Mouse (Mus musculus) right cerebral cortex, adult 18-20 months (tissue): ENCODE results near the gene Camkk1.

ENCODE experiments used
- DNase-seq: peaks from one replicate; pipeline ENCODE4 v3.0.0; 2022; ENCODE audit warnings: mixed read lengths

Gene Camkk1

DNA sequence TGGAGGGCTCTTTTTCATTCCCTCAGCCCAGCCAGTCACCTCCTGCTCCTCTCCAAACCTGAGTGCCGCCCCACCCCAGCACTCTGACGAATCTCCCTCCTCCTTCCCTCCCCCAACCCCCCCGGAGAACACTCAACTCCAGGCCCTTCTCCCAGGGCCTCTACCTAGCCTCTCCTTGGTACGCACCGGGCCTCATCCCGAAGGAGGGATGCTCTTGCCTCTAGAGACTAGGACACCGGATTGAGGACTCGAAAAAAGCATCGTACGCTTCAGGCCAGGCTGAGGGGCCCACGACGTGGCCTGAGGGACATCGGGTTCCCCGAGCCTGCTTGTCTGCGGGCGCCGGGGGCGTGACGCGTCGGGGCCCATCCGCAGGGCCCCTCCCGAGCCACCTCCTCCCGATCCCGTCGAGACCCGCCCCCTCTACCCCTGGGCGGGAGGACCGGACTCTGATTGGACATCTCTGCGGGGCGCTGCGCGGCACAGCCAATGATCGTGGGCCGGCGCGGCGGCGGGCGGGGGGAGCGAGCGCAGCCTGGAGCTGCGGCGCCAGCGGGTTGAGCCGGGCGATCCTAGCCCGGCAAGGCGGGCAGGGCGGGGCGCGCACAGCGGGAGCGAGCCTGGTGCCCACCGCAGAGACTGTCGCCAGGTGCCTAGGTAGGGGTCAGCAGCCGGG, at the start of gene Camkk1:
Camkk1 (plus strand) TSS at position 538 of the 676 bp plus-strand sequence.
- DNase-seq = peak; percentile 97

DNA sequence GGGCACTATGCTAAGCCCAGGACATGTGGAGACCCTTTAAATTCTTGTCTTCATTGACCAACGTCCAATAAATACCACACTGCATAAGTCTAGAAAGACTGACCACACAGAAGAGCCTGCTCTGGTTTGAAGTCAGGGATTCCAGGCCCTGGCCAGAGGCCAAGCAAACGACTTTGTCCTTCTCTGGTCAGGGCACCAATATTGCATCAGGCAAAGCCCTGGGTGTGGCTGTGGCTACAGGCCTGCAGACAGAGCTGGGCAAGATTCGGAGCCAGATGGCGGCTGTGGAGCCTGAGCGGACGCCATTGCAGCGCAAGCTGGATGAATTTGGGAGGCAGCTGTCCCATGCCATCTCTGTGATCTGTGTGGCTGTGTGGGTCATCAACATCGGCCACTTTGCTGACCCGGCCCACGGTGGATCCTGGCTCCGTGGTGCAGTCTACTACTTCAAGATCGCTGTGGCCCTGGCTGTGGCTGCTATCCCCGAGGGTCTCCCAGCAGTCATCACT, 43.8 kb upstream of the Camkk1 start:
- DNase-seq = no peak

DNA sequence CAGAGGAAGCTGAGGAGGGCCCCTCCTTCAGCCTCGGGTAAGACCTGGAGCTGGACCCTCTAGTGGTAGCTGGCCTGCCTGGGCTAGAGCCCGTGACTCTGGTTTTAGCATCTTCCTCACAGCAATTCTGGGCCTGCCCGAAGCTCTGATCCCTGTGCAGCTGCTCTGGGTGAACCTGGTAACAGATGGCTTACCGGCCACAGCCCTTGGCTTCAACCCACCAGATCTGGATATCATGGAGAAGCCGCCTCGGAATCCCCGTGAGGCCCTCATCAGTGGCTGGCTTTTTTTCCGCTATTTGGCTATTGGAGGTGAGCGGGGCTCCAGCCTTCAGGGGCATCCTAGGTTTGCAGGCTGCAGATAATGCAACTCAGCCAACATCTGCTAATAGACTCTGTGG, 36.3 kb upstream of the Camkk1 start:
- DNase-seq = no peak

DNA sequence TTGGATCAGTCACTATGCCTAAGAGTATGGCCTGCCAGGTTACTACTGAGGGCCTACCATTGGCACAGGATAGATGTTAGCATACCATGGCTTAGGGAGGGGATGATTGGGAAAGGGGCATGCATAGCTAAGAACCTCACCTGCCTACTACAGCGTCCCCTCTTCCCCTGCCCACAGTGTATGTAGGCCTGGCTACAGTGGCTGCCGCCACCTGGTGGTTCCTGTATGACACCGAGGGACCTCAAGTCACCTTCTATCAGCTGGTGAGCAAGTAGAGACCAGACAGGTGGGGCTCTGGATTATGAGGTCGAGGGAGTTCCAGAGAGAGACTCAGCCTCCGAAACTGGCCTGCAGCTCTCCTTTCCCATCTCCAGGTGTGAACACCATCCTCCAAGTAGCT, 35.5 kb upstream of the Camkk1 start:
- no peak for DNase-seq

DNA sequence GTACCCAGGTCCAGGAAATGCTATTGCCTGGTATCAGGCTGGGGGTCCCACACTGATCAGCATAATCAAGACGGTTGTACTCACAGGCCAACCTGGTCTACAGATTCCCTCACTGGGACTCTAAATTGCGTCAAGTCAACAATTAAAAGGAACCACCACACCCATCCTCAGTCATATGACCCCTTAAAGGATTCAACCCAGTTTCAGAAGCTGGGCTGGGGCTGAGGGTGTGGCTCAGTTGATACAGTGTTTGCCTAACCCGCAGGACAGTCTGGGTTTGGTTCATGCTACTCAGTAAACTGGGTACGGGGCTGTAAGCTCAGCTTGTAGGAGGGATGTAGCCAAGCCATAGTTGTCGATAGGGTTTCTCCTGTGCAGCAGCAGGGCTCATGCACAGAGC, 32.1 kb upstream of the Camkk1 start:
- DNase-seq = no peak

DNA sequence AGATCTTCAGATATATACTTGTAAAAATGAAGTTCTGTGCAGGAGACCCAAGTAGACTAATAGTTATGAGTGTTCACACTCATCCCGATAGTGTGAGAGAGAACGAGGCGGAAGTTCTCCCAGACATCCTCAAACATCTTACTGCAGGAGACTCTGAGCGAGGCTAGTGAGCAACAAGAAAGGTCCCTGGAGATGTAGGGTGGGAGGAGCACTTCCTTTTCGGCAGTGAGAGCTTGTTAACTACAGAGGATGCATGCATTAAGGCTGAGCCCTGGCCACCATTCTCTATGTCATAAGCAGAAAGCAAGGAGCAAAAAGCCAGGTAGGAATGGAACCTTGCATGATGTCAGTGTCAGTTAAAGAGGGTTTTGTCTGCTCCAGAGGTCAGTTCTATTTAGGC, 31.6 kb upstream of the Camkk1 start:
- no peak for DNase-seq

DNA sequence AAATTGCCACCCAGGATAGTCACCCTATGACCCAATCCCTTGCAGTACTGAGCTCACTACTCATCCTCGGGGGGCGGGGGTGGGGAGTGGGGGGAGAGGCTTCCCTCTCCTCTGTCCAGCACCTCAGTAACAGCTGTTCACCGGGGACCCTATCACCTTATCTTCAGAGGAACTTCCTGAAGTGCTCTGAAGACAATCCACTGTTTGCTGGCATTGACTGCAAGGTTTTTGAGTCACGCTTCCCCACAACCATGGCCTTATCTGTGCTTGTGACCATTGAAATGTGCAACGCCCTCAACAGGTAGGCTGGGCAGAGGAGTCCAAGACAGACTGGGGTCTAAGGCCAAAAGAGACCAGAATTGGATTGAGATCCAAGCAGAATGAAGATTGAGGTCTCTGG, 31.0 kb upstream of the Camkk1 start:
- no peak for DNase-seq

DNA sequence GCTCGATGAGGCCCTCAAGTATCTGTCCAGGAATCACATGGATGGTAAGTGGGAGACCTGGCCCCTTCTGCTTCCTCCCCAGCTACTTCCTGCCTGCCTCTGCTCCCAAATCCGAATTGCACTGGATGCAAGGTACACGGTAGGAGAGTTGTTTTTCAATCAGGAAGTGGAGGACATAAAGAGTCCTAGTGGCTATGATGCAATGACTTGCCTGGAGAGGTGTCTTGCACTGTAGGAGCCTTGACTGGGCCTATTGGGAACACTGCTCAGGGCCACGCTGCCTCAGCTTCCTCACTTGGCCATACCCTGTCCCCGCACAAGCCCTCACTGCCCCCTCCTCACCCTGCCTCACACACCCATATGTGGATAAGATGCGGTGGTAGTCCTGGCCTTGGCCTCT, 29.8 kb upstream of the Camkk1 start:
- DNase-seq = no peak

DNA sequence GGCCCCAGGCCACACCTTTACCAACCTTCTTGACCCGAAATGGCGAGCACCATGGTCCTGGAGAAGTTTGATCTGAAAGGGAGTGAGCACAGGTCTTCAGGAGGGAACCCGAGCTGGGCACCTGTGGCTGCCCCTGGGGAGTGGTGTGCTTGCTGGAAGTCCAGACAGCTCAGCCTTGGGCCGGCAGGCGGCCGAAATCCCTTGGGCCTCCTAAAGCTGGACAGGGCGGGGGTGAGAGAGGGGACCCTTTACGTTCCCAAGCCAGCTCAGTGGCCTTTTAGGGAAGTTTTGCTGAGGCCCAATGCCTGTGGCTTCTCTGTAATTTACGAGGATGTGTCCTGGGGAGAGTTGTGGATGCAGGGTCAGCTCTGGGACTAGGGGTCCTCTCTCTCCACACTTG, 28.1 kb upstream of the Camkk1 start:
- DNase-seq = no peak

DNA sequence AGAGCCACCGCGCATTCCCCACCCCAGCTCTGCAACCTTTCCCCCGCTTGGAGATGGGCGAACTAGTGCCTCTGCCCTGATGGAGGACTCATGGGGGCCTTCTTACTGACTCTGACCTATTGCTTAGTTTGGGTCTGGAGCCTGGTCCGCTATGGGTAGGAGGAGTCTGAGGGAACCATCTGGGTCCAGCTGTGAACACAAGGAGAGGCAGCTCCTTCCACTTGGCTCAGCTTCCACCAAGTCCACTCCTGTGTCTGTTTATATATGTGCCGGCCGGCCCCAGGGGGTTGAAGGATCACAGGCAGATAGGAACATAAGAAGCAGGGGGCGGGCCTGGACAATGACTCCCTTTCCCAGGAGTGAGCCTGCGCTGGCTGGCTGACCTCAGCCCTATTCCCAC, 26.8 kb upstream of the Camkk1 start:
- no peak for DNase-seq

DNA sequence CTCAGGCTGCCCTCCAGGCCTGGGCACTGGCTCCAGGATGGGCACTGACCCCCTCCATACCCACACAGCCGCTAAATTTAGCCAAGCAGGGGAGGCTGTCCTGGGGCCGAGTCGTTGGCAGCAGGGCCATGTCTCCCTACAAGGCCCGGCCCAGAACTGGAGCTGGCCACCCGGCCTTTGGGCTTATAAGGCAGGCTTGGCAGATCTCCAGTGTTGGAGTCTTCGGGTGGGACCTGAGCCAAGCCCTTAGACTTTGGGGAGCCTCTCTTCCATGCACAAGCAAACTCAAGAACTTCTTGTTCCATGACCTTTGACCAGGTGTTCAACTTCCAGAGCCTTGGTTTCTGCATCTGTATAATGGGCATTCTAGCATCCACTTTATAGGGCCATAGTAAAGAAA, 22.5 kb upstream of the Camkk1 start:
- no peak for DNase-seq

DNA sequence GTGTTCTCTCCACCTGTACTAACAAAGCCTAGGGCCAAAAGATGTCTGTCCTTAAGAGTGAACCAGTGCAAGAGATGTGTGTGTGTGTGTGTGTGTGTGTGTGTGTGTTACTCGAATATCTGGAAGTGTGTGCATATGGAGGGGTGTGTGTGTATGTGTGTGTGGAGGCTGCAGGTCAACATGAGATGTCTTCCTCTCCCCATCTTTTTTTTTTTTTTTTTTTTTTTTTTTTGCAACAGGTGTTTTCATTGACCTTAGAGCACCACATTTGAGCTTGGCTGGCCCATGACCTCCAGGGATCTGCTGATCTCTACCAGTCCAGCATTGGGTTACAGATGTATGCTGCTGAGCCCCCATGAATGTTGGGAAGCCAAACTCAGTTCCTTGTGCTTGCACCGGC, 22.0 kb upstream of the Camkk1 start:
- no peak for DNase-seq

DNA sequence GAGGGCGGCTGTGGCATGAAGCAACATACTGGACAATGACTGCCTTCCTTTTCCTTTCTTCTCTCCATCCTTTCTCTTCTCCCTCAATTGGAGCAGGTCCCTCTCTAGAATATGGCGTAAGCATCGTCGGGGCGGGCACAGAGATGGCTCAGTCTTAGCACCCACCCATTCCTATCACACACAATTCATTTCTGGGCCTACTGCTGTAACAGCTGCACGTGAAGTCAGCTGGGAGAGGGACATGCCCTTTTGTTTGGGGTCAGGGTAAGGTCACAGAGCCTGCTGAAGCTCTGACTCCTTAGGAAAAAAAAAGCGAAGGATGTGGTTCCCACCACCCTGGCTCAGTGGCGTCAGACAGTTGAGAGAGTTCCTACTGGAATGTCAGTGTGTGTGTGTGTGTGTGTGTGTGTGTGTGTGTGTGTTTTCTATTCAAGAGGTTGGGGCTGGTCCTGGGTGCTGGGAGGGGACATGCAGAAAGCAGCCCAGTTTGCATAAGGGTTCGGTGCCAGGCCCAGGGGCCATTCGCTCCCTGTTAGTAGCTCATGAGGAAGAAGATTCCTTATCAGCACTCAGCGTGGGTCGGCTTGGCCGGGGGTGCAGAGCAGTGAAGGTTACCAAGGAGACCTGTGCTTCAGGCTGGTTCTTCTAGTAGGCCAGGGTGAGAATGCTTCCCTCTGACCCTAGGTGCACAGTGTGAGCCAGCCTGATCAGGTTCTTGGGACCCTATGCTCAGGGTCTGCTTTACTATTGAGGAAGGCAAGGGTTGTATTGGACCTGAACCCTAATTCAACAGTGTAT, 21.1 kb upstream of the Camkk1 start:
- no peak for DNase-seq

DNA sequence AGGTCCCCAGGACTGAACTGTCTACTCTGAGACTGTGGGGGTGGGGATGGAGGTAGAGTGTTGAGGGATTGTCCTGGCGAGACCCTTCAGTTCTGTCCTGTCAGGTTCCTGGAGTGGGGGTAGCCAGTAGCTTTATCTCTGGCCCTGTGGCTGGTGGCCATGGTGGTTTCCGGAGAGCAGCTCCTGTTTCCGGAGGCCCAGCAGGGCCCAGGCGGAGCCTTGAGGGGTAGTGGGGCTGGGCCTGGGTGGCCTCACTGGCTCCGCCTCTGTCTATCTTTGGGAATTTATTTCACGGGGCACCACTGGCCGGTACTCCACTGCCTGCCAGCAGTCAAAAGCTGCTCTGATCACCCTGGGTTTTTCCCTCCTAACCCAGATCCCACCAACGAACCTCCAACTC, 20.0 kb upstream of the Camkk1 start, which contains the start of gene P2rx1:
P2rx1 (plus strand) TSS at position 333 of the 400 bp plus-strand sequence.
- DNase-seq = no peak

DNA sequence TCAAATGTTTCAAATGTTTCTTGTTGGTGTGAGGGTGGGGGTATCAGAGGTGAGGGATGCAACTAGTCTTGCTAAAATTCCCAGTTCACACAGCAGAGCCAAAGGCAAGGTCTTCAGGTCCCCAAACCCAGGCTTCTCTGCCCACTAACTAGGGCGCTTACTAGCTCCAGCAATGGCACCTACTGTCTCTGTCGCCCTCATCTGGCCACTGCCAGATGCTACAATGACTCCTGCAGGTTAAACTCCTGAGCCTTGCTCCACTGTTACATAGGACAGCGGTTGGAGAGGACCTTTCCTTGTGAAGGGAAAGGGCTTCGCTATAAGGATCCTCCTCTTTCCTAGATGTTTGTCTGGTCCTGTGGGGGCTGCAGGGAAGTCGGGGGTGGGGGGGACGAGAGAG, 17.8 kb upstream of the Camkk1 start:
- DNase-seq = peak; percentile 59

DNA sequence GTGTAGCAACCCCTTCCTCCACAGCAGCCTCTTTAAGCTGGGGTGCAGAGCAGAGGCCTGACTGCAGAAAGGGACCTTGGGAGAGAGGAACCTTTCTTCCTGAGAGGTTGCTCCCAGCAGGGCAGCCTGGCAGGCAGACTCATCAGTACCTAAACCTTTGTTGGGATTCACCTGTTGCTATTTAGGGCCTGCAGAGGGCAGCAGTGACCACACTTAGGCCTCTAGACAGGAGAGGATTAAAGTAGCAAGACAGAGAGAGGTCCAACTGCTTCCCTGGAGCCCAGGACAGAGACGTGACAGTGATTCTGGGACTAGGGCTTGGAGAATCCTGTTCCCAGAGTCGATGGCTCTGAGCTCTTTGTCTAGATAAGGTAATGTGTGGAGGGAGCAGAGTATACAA, 12.4 kb upstream of the Camkk1 start:
- DNase-seq = no peak

DNA sequence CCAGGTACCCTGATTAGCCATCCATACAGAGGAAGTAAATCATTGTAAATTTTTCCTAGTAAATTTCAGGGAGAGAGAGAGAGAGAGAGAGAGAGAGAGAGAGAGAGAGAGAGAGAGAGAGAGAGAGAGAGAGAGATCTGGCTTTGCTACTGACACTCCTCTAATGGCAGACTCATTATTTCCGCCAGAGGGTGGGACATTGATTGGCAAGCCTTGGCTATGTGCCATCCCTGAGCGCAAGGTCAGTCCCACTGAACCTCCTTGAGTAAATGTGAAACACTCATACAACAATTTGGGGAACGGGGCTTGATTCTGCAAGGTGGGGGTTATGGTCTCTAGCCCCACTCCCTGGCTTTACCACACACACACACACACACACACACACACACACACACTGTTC, 11.7 kb upstream of the Camkk1 start:
- DNase-seq = no peak

DNA sequence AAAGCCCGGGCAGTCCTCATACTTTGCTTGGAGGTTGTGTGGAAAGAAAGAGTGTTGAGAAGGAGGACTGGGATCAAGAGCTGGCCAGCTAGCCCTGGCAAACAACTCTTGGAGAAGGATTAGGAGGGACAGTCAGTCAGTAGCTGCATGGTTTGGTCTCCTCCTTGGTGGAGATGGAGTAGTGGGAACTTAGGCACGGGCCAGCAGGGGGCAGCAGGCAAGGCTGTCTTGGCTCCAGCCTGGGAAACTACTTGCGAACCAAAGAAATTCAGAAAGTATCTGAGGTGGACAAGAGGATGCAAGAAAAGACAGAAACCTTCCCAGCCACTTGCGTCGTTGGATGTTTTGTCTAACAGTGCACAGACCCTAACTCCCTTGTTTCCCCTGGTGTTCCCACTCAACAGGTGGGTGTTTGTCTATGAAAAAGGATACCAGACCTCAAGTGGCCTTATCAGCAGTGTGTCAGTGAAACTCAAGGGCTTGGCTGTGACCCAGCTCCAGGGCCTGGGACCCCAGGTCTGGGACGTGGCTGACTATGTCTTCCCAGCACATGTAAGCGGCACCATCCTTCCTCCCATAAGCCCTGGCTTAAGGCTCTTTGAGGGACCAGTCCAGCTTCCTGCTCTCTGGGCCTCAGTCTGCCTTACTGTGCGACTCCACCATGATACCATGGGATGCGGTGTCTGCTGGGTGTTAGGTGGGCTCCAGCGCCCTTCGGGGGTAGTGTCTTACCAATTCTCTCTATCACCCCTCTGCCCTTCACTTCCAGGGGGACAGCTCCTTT, 10.9 kb upstream of the Camkk1 start:
- DNase-seq = no peak

DNA sequence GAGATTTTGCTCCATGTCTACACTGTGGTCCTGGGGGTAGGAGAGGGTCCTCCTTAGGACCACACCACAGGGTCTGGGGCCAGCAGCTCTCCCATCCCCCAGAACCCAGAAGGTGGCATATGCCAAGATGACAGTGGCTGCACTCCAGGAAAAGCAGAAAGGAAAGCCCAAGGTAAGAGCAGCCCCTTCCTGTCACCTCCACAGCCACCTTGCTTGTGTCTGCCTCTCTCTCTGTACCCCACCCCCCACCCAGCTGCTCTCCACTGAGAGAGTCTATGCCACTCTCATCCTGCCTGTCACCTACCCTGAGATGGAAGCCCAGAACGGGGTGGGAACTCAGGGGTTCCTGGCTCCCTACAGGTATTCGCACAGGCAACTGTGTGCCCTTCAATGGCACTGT, 10.0 kb upstream of the Camkk1 start:
- no peak for DNase-seq

DNA sequence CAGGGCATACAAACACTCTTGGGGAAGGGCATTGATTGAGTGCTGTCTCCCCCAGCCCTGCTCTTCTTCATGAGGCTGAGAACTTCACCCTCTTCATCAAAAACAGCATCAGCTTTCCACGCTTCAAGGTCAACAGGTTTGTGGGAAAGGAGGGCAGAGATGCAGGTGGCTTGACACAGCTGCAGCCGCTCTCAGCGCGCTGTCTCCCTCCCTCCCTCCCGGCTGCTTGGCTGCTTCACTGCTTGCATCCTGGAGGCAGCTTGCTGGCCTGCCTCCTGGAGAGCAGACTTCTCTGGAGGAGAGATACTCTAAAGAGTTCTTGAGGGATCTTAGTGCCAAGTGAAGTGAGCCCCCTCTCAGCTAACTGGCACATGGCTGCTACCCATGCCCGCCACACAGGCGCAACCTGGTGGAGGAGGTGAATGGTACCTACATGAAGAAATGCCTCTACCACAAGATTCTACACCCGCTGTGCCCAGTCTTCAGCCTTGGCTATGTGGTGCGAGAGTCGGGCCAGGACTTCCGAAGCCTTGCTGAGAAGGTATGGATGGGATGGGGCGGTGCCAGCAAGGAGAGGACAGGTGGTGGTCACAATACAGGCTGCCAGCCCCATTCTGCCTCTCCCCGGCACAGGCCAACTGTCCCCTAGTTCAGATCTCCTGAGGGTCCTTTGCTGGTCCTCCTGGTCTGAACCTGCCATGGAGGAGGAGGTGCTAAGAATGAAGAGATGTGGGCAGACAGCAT, 9.1 kb upstream of the Camkk1 start:
- no peak for DNase-seq

DNA sequence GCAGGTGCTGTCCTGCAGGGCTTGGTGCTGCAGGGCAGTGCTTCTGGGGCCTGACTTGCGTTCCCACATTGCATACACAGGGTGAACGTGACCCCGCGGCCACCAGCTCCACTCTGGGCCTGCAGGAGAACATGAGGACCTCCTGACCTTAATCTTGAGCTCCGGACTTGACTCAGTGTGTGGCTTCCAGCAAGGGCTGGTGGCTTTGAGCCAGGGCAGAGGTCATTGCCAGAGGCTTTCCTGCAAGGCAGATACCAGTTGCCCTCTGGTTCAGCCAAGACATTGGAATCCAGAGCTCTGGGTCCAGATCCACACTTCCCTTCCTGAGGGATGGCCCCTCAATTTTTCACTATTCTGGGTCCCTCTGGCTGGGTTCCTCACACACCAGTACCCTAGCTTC, 4.8 kb upstream of the Camkk1 start:
- DNase-seq = no peak

DNA sequence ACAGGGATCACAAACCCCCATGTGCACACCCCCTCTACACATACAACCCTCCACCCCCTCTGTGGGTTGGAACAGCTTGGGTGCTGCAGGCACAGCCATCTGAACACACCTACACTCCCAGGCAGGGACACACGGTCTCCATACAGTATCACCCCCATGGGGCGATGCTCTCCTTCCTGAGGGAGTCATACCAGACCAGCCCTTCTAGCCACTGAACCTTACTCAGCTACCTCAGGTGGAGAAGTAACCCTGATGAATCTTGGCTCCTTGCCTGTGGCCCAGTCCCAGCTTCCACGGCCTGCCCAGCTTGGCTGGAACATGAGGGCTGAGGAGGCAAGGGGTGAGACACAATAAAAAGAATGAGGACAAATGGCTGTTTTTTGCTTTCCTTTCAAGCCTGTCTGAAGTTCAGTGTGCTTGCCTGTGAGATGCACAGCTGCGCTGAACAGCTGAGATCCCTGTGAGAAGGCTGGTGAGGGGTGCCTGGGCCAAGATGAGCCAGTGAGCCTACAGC, 3.9 kb upstream of the Camkk1 start:
- DNase-seq = peak; percentile 76
